Mouse (Mus musculus) erythroid progenitor cell, adult 5-6 weeks (primary cell): ENCODE results near the gene Upk1b. TPM values are rescaled to one million over a fixed set of nuclear protein-coding genes. Genes with fewer than 3 reads are reported as not detected.

Source experiments
- ATAC-seq: replicated peaks from 2 replicates; pipeline ENCODE4 v1.8.0; 2016; ENCODE audit warnings: moderate number of reproducible peaks, mild to moderate bottlenecking, moderate TSS enrichment, inconsistent platforms; ENCODE audit not compliant: poor library complexity, low FRiP score, severe bottlenecking
- total RNA-seq, 2 experiments: library from RNA; stranded (forward) in 1 of 2; stranded (reverse) in 1 of 2; fragments of 150-400 nt in 1 of 2; fragments of 186-747, 209-891 nt in 1 of 2; gene quantifications; 2 replicates each; pipeline versions ENCODE4 v1.2.3 to v1.2.4; 2015 to 2017; ENCODE audit warnings: low replicate concordance in 2 of 2

The Upk1b gene
- total RNA-seq, 2 experiments from 2014 or later = not detected

DNA sequence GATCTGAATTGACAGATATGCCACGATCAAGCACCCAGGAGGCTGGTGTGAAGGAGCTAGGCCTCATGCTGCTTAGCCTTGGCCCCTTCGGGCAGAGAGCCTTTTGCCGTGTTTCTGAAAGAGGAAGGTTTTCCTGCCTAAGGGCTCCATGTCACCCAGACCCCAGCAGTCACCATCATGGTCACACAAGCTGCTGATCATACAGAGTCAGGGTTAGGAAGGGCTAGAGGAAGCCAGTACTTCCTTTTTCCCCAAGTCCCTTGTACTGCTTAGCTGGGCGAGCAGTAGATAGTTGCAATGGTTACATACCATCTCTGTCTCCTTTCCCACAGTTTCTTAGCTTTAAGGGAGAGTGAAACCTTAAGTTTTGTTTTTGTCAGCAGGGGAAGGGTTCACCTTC is 36.6 kb downstream of the Upk1b start:
- ATAC-seq = no peak

DNA sequence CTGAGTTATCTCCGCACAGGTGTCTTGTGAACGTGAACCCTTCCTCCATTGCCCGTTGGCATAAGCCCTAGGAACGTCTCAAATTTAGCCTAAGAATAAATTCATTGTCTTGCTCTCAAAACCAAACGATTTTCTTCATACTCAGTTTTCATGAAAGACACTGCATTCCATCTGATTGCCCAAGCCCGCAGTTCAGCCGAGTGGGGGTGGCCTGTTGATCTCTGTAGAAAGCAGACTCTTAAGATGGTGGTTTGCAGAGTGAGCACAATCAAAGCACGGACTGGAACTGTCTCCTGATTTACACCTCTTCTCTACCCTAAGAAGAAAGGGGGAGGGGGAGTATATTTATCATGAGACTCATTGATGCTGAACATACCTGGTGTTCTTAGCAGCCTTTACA is 37.7 kb downstream of the Upk1b start:
- ATAC-seq = no peak

DNA sequence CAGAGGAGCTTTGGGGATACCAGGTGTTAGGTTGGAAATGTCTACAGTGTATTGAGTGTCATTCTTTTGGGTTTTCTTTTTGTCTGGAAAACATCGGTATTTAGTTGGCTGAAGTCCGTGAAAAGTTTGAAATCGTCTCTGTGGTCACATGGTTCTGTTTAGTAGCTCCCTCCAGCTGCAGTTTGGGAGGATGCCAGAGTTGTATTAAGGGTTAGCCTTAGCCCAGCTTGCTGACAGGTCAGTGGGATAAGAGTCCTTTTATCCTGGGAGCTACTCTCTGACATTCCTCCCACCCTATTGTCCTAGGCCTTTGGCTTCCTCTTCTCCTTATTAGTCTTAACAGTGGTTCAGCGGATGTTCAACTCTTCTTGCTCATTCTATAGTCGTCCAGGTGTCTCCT is 38.2 kb downstream of the Upk1b start:
- ATAC-seq = no peak

DNA sequence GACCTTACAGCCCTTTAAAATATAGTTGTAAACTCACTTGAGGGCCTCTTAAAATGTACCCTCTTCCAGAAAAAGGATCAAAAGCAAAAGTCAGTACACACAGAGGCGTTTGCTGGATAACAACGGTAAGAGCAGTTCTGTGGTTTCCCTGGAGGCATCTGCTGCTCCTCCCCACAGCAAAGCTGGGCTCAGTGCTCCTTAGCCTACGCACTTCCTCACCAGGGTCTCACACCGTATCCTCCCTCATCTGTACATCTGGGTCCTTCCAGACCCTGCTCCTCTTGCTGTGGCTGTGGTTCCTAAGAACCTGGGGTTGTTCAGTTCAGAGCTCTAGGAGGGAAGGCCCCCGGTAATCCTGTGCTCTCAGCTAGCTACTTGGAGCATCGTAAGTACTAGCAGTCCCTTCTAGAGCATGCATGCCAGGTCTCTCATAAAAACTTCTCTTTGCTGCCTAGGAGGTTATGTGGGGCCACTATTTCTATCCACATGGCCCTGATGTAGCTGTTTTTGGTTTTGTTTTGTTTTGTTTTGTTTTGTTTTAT is 39.2 kb downstream of the Upk1b start:
- ATAC-seq = no peak

DNA sequence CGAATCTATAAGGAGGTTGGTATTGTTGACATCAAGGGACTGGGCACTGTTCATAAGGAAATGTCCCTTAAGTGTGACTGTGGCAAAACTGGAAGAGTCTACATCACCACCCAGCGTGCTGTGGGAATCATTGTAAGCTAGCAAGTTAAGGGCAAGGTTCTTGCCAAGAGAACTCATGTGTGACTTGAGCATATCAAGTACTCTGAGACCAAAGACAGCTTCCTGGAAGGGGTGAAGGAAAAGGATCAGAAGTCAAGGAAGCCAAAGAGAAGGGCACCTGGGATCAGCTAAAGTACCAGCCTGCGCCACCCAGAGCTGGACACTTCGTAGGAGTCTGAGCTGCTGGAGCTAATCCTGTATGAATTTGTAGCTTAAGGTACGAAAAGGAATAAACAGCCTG is 39.9 kb downstream of the Upk1b start:
- ATAC-seq = no peak

DNA sequence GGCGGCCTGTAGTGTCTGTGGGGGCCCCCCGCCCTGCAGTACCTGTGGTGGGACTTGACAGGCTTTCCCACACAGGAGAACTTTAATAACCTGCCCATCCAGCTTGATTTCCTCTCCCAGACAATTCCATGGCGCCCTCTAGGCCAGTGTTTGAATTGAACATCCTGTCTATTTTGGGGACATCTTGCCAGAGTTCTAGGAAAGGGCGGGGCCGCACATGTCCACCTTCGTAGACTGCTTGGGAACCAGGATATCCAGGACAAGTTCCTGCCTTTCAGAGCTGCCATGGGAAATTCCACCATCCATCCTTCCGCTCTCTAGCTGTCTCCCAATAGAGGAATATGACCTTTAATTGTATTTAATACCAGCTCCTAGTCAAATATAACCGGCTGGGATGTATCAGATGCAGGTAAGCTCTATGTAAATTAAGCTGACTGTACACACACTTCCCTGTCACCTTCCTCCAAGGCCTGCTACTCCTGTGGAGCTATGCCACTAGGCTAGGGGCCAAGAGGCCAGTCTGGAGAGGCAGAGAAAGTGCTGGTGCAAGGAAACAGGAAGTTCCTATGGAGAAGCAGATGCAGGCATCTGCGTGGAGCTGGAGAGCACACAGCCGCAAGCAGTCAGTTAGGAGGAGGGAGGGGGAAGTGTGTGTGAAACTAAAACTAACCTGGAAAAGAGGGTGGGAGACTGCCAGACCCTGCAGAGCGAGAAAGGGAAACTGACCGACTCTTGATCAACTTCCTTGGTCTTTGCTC is 41.8 kb downstream of the Upk1b start:
- ATAC-seq = no peak

DNA sequence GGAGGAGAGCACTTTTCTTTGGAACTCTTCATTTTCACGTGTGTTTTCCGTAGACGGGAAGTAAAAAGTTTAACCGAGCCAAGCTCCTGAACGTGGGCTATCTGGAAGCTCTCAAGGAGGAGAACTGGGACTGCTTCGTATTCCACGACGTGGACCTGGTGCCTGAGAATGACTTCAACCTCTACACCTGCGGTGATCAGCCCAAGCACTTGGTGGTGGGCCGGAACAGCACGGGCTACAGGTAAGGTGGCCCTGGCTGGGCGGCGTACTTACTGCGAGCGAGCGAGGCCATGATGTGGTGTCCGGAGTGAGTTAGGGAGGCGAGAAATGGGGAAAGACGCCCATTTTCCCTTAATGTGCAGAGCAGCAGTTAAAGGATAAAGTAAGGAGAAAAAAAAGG is 42.5 kb downstream of the Upk1b start:
- ATAC-seq = no peak

DNA sequence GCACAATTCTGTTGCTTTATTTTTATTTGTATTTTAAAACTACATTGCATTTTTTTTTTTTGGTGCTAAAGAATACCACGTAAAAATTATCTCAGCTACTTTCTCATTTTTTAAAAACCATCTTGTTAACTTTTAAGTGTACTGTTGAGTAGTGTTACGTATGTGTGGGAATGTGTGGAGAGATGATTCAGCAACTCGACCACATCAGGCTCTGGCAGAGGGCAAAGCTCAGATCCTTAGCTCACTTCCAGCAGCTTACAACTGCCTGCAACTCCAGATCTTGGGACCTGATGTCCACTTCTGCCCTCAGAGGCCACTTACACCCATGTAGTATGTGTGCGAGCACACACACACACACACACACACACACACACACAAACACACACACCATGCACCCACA is 43.6 kb downstream of the Upk1b start:
- no peak for ATAC-seq

DNA sequence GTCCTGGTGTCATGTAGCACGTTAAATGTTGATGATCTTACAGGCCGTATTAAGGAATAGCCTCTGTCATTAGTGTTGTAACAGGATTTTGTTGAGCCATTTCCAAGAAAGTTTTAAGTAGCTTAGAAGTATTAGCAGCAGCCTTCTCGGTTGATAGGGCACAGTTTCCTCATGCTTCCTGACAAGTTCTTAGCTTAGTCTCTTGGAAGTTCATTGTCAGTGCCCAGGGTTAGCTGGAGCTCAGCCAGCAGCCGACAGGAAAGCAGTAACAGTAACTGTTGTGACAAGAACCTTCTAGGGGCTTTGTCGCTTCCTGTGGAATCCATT is 44.0 kb downstream of the Upk1b start:
- ATAC-seq = no peak

DNA sequence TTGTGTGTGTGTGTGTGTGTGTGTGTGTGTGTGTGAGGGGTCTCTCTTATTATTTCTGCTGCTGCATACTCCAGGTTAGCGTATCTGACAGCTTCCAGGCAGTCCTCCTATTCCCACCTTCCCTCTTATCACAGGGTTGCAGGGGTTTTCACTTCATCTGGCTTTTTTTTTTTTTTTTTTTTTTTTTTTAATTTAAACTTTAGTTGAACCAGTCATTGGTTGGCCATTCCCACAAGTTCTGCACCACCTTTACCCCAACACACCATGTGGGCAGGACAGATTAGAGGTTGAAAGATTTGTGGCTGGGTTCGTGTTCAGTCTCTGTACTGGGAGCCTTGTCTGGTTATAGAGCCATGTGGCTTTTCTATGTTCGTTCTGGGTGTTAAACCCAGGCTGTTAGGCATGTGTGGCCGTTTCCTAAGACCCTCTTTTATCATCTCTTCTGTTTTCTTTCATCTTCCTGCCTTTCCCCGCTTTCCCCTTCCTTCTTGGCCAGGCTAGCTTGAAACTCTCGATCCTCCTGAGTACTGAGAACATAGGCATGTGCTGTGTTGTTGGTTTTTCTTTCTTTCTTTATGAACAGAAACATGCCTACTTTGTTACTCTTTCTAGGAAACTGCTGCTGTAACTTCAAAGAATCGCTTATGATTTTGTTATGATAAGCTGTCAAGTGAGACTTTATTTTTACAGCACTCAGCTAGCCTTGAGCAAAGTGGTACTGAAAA is 44.5 kb downstream of the Upk1b start:
- ATAC-seq = no peak

DNA sequence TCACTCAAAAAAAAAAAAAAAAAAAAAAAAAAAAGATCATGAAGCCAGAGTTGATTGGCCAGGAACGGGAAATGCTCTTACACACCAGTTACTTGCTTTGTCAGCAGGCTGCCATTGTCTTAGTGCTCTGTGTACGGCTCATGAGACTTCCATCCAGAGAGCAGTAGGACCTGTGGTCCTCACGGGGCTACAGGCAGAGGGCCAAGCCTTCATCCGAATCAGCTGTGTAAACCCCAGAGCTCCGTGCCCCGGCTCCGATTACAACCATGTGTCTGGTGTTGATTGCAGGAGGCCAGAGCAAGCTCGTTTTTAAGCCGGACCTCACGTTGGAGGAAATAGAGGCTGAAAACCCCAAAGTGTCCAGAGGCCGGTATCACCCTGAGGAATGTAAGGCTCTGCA is 46.5 kb downstream of the Upk1b start:
- no peak for ATAC-seq

DNA sequence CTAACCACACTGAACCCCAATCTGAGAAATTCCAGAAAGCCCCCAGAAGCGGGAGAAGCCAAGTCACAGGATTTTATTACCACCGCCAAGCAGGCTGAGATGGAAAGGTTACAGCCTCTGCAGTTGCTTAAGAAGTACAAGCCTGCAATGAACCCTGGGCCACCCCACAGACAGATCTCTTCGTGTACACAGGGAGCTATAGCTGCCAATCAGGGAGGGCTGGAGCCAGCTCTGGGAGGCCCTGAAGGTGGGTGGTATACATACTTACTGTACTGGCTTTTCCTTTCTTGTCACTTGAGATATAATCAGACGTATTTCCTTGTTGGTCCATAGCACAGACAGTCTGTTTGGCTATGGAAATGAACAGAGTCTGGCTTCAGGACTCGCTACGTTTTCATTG is 49.3 kb downstream of the Upk1b start:
- ATAC-seq = no peak

DNA sequence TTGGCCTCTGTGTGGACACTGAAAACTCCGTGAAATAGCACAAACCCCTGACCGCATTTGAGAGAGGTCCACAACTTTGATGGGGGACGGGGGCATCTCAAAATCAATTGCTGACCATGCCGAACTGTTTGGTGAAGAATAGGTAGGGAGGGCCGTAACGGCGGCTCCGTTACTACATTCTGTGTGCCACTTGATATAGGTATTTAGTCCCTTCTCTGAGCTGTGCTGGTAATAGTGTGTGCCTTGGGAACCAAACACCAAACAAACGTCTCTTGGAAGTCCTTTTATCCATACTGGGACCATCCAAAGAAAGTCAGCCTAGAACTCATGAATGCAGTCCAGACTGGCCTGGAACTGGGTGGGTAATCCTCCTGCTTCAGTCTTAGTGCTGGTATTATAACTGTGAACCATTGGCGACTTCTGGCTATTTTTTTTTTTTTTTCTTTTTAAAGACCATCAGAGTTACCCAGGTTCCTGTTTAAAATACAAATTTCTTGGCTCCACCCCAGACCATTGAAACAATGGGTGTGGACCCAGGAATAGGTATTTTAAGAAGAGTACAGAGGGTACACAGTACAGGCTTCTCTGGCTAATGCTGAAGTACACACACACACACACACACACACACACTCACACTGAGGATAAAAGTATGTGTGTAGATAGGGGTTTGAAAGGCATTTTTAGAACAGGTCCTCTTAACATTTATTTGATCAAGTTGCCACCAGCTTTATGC is 56.0 kb downstream of the Upk1b start:
- ATAC-seq = no peak

DNA sequence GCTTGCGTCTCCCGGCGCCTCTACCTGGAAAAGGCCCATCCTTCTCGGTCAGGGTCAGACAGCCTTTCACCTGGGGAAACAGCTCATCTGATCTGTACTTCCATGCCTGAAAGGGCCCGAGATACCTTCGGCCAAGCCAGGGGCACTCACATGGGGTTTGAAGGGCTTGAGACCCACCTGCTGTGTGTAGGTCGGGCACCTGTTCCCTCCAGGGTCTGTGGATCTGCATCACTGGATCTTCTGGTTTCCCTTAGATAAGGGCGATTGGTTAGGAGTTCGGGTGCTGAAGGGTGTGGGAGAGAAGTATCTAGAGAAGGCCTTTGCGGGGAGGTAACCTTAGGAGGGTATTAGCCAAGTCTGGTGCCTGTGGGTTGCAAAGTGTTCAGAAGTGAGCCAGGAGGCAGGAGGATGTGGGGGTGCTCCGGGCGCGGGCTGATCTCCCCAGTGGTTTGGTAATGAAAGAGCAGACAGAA is 57.4 kb downstream of the Upk1b start:
- ATAC-seq = no peak

DNA sequence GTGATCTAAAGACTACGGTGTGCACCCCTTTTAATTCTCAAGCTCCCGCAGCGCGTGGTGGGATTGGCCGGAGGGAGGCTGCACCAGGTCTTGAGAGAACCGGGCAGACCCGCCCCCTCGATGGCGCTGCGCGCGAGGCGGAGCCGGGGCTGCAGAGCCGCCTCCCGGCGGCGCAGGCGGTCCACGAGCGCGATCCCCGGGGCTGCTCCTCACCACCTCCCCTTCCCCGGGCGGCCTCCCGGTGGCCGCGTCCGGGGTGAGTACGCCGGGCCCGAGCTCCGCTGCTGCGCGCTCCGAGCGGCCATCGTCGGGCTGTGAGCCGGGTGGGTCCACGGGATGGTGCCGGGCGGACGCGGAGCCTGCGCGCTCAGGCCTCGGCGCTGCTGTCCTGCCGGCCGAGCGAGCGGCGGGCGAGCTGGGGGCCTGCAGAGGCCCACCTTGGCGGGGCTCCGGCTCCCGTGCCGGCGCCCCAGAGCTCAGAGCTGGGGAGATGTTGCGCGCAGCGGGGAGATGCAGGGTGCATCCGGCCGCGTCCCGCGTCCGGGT is 57.9 kb downstream of the Upk1b start, which contains the start of gene B4galt4:
TSS of gene B4galt4 (plus strand) at position 152 of the 546 bp plus-strand sequence.
- no peak for ATAC-seq

DNA sequence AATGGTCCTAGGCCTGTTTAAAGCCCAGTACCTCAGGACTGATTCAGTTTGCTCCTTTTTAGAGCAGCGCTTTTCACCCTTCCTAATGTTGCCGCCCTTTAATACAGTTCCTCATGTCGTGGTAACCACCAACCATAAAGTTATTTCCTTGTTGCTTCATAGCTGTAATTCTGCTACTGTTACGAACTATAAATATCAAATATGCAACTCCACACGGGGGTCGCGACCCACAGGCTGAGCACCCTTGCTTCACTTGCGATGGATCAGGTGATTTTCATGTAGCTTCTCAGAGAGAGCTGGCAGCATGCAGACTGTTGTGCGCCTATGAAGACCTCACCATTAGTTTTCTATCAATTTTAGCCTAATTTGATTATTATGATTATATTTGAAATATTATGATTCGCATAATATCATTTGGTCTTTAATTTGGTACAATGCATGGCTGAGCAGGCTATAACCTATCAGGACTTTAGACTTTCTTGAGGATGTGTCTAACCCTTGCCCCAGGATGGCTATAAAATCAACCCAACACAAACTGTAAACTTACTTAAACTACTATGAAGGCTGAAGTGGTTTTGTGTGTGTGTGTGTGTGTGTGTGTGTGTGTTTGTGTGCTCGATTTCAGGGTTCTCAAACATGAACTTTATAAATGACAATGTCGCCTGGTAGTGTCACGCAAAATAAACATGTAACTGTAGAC is 58.8 kb downstream of the Upk1b start:
- no peak for ATAC-seq

DNA sequence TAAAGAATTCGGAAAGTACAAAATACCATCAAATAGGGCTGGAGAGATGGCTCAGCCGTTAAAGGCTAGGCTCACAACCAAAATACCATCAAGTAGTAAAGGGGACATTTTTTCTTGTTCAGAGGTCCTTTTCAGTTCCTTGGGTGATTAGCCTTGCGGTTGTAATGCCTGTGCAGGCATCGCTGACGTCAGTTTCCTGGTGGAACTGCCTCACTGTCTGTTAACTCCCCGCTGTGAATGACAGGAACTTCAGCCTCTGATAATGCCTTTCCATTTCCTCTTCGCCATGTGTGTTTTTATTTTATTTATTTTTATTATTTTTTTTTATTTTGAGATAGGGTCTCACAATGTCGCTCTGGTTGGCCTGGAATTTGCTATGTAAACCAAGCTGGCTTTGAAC is 69.2 kb downstream of the Upk1b start:
- no peak for ATAC-seq

DNA sequence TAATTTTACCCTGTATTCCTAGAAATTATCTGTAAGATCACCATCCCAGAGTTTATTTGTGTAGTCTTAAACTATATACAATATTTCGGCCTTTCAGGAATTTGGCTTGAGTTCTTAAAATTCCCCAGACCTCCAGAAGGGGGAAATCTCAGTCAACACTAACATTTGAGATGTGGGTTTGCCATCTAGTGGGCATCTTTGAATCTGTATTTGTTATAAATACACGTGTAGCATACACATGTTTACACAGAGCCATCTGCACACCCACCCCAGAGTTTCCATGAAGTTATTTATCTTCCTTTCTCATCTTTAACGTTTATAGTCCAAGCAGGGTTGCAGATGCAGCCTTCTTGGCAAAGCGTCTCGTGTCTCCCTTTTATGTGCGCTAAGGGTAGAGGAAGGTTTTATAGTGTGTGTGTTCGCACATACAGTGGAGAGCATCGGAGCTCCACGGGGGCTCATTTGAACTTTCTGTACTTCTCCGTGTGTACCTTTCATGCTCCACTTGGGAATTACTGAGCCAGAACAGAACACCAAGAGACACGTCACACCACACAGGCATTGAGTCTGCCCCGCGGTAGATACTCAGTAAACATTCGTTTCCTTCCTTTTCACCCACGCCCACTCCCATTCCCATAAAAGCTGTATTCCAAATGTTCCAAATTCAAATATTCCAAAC is 70.4 kb downstream of the Upk1b start:
- ATAC-seq = no peak

DNA sequence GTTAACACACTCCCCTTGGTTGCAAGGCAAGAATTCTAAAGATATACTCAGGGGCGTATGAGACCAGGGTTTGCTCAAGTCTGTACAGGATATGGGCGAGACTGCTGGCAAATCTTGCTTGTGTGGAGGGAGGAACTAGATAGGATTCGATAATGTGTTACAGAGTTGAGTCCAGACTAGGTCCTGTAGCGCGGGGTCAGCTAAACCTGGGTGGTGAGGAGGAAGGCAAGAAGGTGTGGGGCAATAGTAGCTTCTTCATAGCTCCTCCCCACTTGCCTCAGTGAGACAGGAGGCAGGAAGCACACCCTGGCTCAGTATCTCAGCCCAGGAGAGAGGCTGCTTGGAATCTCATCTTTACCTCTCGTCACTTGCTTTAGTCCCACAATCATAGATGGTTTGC is 71.0 kb downstream of the Upk1b start:
- no peak for ATAC-seq
